Mouse (Mus musculus): ENCODE results near the gene Slc39a5.

The Slc39a5 gene

DNA sequence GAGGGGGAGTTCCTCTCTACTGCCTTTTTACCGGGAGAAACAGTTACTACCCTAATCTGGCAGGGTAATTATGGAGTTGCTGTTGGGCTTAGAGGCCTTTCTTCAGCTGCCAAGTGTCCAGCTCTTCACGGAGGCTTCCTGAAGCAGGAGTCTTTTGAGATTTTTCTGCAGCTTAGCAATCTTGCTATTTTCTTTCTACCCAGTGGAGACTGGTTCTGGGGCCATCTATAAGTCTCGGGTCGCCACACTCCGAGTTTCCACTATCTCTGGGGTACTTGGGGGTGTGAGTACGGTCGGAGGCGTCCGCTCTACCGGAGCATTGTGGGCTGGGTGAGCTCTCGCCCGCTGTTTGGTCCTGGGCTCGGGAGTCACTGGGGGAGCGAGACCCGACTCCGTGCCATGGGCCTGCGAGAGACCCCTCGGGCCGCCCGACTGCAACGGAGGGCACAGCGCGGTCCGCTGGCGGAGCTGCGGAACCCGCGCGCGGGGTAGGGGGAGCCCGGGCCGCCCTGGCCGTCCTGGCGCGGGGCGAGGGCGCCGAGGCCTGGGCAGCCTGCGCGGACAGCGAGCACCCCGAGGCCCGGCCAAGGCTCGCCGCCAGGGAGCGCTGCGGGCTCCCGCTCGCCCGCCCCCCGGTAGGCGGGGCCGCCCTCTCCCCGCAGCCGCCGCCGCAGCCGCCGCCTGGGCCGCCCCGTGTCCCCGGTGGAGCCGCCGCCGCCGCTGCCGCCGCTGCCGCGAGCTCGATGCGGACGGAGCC, 24.4 kb downstream of the Slc39a5 start, which contains the start of gene Ankrd52:
Gene Ankrd52, plus strand, starts transcription at position 661 of the 757 bp plus-strand sequence.
- DNase-seq (ENCODE audit: low spot score in 2 of 2), result peak; percentile 81 to 86

DNA sequence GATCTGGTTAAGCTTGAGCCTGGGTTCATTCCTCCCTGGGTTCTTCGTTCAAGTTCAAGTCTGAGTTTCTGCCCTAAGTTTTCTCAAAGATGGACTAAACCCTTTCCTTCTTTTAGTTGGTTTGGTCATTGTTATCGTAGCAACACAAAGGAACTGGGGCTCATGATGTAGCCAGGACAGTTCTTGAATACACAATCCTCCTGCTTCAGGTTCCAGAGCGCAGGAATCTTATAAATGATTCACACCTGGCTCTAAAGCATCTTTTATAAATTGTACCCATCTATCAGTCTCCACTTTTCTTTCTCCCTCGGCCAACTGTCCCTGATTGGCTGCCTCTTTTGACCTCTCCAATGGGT, 25.0 kb downstream of the Slc39a5 start:
- DNase-seq (ENCODE audit: low spot score in 2 of 2), result no peak

DNA sequence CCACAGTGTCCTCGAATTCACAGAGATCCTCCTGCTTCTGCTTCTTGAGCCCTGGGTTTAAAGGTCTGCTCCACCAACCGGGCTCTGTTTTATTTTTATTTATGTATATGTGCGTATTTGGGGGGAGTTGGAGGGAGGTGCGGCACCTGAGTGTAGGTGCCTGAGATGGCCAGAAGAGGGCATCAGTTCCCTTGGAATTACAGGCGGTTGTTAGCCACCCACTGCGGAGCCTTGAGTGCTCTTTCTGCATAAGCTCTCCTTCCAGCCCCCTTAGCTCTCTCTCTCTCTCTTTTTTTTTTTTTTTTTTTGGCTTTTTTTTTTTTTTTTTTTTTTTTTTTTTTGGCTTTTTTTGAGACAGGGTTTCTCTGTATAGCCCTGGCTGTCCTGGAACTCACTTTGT, 26.6 kb downstream of the Slc39a5 start:
- DNase-seq (ENCODE audit: low spot score in 2 of 2), result no peak

DNA sequence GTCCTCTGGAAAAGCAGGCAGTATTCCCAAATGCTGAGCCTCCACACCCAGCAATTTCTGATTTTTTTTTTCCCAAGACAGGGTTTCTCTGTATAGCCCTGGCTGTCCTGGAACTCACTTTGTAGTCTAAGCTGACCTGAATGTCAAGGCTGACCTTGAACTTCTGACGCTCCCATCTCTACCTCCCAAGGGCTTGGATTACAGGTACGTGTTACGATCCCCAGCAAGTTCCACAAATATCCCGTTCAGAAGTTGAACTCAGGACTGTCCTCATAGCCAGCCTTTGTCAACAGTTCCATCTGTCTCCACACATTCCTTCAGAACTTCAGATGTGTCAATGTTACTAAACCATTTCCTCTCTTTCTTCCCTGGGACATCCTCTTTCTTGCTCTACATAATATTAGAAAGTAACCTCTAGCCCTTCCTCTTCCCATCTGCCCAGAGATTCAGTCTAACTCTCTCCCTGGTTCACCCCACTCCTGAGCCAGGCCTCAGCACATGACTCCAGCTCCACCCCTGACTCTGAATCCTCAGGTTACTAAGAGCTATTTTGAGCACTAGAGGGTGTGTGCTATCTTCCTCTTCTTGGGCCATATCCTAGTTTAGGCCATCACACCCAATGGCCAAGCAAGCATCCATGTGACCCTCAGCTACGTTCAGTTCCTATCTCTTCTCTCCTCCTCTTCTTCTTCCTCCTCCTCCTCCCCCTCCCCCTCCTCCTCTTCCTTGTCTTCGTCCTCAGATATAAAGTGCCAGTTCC, 27.9 kb downstream of the Slc39a5 start:
- no peak for DNase-seq (ENCODE audit: low spot score in 2 of 2)

DNA sequence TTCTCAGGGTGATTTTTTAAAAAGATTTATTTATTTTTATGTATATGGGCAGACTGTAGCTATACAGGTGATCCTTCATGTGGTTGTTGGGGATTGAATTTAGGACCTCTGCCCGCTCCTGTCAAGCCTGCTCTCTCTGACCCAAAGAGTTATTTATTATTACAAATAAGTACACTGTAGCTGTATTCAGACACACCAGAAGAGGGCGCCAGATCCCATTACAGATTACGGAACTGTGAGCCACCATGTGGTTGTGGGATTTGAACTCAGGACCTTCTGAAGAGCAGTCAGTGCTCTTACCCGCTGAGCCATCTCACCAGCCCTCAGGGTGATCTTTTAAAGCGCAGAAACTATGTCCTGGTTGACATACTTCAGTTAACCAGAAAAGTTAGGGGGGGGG, 28.9 kb downstream of the Slc39a5 start:
- no peak for DNase-seq (ENCODE audit: low spot score in 2 of 2)

DNA sequence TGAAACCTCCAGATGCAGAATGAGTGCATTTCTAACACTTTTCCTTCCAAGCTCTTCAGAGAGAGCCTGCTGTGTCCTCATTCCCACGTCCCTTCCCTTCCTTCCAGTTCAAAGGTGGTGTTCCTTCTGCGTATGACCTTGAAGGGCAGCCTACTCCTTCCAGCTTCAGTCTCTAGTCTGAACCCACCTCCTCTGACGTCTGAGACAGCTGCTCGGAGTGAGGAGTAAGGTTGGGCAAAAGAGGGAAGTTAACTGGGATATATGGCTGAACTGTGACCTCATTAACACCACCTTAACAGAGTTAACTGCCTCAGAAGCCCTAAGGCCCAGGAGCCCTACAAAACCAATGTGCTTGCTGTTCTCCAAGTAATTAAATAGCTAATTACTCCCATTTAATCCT, 30.4 kb downstream of the Slc39a5 start:
- no peak for DNase-seq (ENCODE audit: low spot score in 2 of 2)

DNA sequence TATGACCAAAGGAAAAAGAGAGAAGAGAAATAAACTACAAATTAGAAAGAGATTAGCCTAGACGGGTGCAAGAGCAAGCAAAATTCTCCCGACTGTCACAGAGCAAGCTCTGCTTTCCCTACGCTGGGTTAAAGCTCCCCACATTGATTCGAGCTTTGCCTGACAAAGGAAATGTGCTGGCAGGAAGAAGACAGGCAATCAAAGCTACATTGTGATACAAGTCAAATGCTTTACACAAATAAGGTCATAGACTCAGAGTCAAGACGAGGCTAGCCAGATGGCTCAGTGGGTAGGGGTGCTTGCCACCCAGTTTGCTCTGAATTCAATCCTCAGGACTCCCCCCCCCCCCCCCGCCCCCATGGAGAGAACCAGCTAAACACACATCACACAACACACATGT, 31.0 kb downstream of the Slc39a5 start:
- no peak for DNase-seq (ENCODE audit: low spot score in 2 of 2)

DNA sequence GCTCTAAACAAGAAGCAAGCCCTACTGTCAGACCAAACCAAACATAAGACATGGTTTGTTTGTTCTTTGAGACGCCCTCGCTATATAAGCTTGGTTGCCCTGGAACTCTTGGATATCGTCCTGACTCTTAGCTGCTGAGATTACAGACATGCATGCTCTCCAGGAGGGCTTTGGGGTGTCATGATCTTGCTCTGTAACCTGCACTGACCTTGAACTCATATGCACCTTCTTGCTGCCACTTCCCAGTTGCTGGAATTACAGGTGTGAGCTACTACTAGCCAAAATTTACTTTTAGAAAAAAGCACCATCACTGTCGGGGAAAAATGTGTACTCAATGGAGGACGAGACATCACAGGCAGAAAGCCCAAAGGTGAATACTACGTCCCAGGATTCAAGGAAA, 31.4 kb downstream of the Slc39a5 start:
- DNase-seq (ENCODE audit: low spot score in 2 of 2), result no peak

DNA sequence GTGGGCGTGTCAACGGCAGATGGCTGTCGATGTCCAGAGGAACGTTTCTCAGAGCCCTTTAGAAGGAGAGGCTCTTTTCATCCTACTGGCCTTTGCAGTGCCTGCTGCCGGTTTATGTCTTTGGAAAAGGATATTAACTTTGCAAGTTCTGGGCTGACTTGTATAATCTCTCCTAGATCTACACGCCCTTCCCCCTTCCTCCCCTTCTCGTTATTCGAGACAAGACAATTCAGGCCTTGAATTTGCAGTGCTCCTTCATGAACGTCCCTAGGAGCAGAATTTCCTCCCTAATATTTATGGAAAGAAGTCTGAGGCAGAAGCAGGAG, 31.8 kb downstream of the Slc39a5 start:
- no peak for DNase-seq (ENCODE audit: low spot score in 2 of 2)

DNA sequence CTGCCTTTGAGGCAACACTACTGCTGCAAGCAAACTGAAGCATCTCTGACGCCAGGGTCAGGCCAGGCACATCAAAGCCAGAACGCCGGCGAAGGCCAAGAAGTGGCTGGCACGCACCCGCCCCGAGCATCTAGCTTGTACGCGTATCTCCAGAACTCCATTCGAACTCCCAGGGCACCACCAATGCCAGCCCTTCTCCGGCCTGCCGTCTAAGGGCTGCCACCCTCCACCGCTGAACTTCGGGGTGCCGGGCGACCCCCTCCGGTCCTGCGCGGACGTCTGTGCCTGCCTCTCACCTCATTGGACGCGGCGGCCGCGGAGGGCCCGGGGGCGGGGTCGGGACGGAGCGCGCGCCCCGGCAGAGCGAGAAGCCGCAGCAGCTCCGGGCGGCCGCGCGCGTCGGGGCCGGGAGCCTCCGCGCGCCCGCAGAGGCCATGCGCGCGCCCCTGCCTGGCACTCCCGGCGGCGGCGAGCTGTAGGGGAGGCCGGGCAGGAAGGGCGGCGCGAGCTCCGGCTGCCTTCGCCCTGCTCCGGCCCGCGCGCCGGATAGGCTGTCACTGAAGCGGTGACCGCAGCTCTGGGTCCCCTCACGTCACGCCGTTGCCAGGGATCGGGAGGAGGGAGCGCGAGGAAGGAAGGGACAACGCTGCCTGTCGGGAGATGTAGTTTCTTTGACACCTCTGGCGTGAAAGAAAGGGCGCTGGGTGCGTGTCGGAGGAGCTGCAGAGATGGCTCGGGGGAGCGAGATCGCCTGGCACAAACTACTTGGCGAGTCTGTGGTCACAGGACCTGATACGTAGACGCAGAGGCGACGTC, 32.4 kb downstream of the Slc39a5 start, which contains the start of gene Coq10a:
Gene Coq10a, minus strand, starts transcription at position 596 of the 816 bp plus-strand sequence.
- peak; percentile 91 to 92 for DNase-seq (ENCODE audit: low spot score in 2 of 2)

DNA sequence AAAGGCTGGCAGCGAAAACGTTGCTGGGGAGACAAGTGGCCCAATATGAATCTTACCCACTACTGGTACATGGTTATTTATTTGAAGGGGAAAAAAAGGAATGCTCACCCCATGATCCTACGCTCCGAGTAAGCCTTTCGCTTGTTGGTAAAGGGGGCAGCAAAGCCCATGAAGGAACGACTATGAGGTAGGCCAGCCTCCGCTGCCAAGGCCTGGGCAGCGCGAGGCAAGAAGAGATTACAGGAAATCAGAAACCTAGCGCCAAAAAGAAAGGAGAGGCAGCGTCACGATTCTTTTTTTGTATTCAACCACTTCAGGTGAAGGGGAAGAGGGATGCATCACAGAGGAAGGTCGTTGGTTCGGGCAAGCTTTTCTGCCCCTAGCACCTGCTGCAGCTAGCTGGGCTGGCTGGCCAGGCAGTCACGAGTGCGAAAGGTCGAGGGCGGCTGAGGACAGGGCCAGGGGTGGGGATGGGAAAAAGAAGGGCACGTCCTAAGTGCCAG, 33.1 kb downstream of the Slc39a5 start:
- no peak for DNase-seq (ENCODE audit: low spot score in 2 of 2)

DNA sequence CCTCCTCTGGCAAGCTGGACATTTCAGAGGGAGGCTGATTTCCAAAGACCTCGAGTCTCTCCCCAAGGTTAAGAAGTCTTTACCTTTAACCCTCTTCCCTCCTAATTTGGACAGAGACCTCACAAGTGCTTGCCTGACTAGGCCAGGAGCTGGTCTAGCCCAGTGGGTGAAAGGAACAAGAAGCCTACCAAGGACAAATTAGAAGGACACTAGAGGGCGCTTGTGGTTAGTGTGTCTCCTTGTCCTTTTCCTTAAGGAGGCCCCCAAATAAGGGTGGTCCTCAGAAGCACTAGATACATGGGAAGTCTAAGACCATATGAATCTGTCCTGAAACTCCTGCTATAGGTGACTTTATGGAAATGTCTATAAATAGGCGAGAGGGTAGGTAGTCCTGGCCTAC, 38.5 kb downstream of the Slc39a5 start:
- DNase-seq (ENCODE audit: low spot score in 2 of 2), result peak in 1 of 2 experiments; percentile 29

DNA sequence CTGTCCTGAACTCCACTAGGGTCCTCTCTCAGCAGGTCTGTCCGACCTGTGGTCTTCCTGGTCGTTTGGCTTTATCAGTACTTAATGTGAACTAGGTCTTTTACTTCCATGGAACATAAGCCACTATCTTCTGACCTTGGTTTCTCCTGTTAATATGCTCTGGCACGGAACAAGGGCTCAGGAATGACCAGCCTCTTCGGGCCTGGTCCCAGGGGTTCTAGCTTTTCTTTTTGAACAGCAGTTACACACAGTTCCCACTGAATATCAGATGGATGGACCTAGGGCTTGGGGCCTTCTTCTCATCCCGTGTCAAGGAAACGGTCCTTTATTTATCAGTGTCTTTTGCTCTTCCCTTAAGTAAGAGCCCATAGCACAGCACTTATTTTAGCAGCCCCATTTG, 39.2 kb downstream of the Slc39a5 start:
- DNase-seq (ENCODE audit: low spot score in 2 of 2), result no peak

DNA sequence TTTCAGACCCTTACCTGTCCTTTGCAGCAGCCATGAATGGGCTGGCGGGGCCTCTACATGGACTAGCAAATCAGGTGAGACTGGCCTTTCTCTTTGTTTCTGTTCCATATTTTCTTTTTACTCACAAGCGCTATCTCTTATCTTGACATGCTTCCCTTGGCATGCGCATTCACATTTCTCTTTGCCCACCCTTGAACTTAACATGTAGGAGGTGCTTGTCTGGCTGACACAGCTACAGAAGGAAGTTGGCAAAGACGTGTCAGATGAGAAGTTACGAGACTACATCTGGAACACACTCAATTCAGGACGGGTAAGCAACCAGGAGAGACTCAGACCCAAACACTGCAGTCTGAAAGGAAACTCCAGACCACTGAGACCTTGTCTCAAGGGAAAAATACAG, 41.8 kb downstream of the Slc39a5 start:
- no peak for DNase-seq (ENCODE audit: low spot score in 2 of 2)

DNA sequence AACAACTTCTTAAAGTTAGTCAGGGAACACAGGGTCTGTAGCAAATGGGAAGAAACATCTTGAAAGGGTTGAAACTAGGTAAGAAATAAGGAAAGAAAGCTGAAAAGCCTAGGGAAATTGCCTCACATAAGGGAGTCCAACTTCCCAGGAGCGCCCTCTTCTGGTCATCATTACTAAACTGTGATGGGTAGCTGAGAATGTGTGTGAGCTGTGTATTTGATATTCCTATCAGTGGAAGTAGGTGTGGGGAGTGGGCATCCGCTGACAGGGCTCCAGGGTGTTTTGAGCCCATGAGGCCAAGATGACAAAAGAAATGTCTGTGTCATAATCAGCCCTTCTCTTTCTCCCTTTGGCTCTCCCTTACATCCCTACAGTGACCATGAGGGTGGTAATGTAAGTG, 42.2 kb downstream of the Slc39a5 start:
- peak in 1 of 2 experiments; percentile 55 for DNase-seq (ENCODE audit: low spot score in 2 of 2)

DNA sequence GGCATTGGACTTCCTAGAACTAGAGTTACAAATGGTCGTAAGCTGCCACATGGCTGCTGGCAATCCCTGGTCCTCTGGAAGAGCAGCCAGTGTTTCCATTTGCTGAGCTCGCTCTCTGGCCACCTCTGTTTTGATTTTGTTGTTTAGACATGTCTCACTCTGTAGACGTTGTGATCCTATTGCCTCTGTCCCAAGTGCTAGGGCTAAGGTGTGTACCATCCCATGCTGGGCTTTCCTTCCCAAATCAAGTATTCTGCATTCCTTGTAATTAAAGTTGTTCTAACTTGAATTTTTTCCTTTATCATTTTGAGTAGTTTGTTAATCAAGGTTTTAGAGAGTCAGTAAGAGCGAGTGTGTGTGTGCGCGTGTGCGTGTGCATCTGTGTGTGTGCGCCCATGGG, 53.5 kb downstream of the Slc39a5 start:
- DNase-seq (ENCODE audit: low spot score in 2 of 2), result no peak
